Mouse (Mus musculus) urinary bladder, postnatal 36 days (tissue): ENCODE results near the gene Enkur.
"Not testable (repeated sequence)": the region's sequence is repeated elsewhere in the genome, so short reads cannot be mapped to it uniquely, and the experiment has no call there.

Experiments
- DNase-seq, 2 experiments: peaks; one replicate each; pipeline ENCODE4 v3.0.0; 2022; ENCODE audit warnings: low spot score in 2 of 2, mixed read lengths in 1 of 2

Enkur gene

GRCm38 (mm10) chr2:21204912-21205830, at the start of gene Enkur, which contains the start of gene Thnsl1:
TSS of gene Enkur (minus strand) at chr2:21205365.
TSS of gene Thnsl1 (plus strand) at chr2:21205724.
- peak; percentile 99 for DNase-seq

DNA sequence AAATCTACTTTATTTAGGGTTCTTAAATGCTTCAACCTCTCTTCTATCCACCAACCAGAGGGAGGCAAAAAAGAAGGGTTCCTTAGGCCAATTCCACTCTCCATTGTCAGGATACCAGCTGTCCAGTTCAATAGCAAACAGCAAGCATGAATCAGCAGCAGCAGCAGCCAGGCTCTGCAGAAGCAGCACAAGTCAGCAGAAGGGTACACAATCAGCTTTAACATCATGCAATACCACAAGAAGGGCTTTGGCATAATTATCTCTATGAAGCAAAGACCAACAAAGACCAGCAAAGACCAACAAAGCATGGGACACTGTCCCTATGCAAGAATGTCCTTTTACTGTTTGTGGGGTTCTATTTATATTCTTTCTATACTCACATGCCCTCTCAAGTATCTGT, 49.1 kb upstream of the Enkur start:
- DNase-seq: no peak

- DNase-seq: no peak
These were observed 48.5 kb upstream of the Enkur start for GRCm38 (mm10) chr2:21253644-21254043.

DNA sequence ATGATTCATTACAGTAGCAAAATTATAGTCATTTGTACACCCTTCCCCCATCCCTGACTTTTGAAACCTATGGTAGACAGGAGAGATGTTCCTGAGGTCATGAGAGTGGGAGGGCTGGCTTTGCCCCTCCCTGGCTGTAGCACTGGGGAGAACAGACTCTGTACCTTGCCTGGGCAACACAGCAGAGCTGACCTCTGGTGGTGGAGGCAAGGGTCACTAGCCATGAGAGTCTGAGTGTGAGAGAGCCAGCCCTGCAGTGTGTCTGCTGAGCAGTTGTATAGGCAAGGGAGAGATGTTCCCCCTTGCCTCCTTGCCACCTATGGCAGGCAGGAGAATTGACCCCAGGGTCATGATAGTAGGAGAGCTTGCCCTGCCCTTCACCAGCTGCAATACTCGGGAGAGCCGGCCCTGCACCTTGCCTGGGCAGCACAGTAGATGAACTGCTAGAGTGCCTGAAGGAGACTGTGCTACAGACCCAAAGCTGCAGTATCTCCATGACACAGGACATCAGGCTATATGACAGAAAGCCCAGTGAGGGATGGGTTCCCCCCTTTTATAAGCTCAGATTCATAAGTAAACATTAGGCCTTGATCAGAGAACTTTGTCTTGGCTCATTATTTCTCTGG, 40.4 kb upstream of the Enkur start:
- DNase-seq: no peak

DNA sequence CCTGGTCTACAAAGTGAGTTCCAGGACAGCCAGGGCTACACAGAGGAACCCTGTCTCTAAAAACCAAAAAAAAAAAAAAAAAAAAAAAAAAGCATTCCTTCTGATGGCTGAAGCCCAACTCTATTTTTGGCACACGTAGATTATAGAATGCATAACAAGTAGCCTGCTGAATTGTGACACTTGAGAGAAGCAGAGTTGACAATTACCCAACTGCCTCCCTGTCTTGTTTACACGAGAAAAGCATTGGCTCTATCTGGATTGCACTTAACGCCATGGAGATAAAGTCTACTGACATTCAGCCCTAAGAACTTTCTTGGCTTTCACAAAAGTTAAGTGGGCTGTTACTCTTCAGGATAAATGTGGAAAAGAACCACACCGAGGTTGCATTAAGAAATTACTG, 39.8 kb upstream of the Enkur start:
- DNase-seq: no peak

GRCm38 (mm10) chr2:21244104-21244503, 38.9 kb upstream of the Enkur start:
- not testable (repeated sequence) for DNase-seq

GRCm38 (mm10) chr2:21236846-21237245, 31.7 kb upstream of the Enkur start:
- peak in 1 of 2 experiments; percentile 13 for DNase-seq

DNA sequence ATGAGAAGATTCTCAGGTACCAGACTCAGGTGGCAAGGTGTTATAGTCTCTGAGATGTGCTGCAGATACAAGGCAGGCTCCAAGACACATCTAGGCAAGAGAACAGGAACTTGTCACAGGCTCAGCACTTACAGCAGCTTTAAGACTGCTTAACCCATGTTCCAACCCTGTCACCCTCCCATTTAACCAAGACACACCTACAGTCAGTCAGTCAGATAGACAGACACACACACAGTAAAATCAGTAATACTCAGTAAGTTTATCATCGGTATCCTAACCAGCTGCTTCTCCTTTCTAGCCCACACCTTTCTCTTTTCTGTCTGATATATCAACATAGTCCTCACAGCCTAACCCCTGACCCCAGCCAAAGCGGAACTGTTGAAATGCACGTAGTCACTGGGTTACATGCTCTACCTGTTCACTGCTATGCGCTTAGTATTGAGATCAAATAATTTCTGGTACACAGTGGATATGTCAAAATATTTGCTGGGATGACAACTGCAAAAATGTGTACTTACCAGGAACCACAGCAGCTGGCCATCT, 30.8 kb upstream of the Enkur start:
- no peak for DNase-seq

DNA sequence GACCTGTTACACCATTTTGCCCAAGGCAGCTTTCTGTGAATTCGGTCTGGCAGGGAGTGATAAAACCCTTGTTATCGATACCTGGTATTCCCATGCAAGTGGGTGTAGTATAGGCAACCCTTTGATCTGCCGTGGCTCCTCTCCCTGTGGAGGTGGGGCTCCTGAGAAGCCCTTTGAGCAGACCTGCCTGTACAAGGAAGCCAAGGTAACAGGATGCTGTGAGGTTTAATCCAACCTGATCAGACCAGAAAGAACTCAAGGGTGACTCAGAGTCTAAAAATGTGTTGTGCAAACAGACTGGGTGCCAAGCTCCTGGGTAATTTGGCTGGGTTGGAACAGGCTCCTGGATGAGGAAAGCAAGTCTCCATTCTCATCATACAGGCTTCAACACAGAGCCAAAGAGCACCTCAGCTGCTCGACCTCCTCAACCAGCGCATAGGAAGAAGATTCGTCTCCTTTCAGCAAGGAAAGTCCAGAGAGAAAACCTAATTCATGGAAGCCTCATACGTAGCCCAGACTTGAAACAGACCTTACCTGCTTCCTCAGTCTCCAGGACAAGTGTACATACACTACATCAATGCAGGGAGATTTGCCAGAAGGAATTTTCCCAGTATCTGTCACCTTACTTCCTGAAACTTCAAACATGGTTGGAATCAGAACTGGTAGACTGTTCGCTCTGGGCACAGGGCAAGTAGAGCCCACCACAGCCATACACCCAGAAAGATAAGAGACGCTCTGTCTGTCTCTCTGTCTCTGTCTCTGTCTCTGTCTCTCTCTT, 29.9 kb upstream of the Enkur start:
- DNase-seq: peak; percentile 59 to 66

- no peak for DNase-seq
These were observed 26.0 kb upstream of the Enkur start for GRCm38 (mm10) chr2:21231147-21231546.

DNA sequence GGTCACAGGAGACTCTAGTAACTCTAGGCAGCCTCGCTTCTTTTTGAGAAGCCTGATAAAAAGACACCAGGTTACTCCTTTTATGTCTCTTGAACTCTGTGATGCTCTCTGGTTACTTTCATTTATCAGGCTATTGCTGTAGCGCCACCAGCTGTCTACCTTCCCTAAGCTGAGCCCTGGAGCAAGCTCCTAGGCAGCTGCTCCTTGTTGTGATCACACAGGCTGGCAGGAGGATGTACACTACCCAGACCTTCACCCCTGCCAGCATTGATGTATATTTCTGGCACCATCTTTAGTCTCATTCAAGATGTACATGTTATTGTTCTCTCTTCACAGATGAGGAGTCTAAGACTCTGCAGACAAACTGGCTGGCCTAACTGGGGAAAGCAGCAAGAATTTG, 25.1 kb upstream of the Enkur start:
- DNase-seq: no peak

DNA sequence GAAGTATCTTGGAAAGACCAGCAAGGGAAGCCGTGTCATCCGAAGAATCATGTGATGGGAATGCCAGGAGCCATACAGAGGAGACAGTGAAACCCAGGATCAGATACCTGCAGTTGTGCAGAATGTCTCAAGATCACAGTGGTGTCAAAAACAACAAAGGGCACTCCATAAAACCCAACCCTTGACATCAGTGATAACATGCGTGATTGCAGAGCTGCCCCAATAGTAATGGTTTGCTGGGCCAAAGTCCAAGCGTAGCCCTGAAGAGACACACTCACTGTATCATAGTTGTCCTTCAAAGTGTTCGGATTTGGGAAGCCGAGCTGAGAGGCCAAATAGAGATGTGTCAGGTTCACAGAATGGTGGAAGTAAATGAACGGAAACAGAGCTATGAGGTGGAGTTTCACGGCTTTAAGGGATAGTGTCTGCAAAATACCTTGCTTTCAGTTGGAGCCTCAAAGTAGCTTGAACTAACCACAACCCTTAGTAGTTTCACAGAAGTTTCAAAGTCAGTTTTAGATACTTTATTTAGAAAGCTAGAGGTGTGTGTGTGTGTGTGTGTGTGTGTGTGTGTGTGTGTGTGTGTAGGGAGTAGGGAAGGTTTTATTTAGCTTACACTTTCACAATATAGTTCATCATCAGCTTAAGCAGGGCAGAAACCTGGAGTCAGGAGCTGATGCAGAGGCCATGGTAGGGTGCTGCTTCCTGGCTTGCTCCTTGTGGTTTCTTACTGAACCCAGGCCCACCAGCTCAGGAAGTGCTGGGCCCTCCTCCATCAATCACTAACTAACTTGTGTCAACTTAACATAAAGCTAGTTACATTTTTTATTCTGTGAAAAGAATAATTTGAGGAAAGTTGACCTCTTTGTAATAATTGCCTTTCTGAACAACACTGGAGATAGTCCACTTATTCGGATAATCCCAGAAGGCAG, 17.6 kb upstream of the Enkur start:
- DNase-seq: no peak

GRCm38 (mm10) chr2:21215284-21215683, 10.1 kb upstream of the Enkur start:
- no peak for DNase-seq

GRCm38 (mm10) chr2:21214322-21214721, 9.2 kb upstream of the Enkur start:
- no peak for DNase-seq

DNA sequence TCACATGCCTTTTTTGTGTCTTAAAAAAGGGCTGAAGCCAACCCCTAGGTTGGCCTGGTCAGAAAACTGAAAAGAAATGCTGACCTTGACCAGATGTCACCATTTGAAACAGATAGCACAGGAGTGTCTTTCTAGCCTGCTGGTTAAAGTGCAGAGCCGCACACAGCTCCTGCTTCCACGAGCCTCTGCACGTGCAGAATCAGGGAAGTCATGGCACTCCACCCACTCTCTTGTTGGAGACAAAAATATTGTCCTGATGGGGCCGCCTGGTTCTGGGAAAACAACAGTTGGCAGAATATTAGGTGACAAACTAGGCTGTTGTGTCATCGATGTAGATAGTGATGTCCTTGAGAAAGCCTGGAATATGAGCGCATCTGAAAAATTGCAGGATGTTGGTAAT, 6.2 kb upstream of the Enkur start:
- no peak for DNase-seq

- DNase-seq: no peak
These were observed 1.1 kb upstream of the Enkur start for GRCm38 (mm10) chr2:21206278-21206677.

DNA sequence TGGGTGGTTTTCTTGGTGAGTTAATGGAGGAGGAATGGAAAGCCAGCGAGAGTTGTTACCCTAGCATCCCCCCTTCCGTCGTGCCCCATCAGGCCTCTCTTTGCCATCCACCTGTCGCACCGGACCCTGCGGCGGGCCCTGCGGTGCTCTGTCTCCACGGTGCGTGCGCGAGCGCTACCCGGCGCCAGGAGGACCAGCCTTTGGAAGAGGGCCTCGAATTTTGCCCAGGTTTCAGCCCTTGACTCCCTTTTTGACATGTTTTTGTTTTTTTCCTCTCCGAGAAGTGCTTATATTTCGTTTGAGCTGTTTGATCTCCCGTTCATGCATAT, 630 bp upstream of the Enkur start:
- no peak for DNase-seq

DNA sequence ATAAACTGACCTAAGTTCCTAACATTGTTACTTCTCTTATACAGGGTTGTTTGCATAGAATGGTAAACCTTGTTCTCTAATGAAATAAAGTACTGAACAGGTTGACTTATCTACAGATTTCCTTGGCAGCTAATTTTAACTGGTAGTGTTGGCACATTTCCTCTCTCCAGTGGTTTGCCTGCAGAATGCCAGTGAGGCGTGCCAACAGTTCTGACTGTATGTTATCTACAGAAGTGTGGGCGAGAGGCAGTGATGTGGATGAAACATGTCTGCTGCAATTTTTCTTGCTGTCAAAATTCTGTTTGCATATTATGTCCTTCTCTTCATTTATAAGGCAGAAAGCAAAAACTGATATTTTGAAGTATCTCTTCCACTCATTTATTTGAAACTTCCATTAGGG, 2.4 kb downstream of the Enkur start:
- no peak for DNase-seq

- DNase-seq: no peak
These were observed 6.1 kb downstream of the Enkur start for GRCm38 (mm10) chr2:21199051-21199450.

GRCm38 (mm10) chr2:21195233-21195632, 9.9 kb downstream of the Enkur start:
- DNase-seq: no peak

DNA sequence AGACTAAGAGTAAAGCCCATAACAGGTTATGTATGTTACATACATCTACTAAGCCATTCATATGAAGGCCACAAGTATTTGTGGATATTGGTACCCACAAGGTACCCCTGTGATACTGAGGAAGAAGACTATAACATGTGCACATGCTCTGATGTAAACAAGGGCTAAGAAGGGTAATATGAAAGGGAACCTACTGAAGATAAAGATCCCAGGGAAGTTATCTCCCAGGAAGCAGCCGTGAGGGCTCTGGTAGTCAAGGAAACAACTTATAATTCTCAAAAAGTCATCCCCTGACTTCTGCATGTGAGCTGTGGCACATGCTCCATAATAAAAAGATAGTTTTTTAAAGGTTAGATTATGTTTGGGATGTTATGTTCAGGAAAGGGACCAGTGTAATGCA, 13.9 kb downstream of the Enkur start:
- no peak for DNase-seq
